Mouse (Mus musculus) adrenal gland, postnatal 14 days (tissue): Measurements from ENCODE around the gene Pbdc1. TPM values are rescaled to one million over a fixed set of nuclear protein-coding genes. Genes with fewer than 3 reads are reported as not detected.
"Not testable (repeated sequence)": the region's sequence is repeated elsewhere in the genome, so short reads cannot be mapped to it uniquely, and the experiment has no call there.

Experiments
- DNase-seq: peaks from one replicate; pipeline ENCODE4 v3.0.0; 2021; ENCODE audit warnings: mixed read lengths
- long read RNA-seq, 2 experiments: library from polyadenylated mRNA; stranded (forward); transcript quantifications; one replicate each; pipeline ENCODE4 v2.0.0; 2021
- total RNA-seq: library from RNA; stranded (reverse); gene quantifications from 2 replicates; pipeline ENCODE4 v1.2.3, GENCODE M21; 2021

Gene Pbdc1
- total RNA-seq, result 17.5 and 17.8 TPM in 2 replicates
- long read RNA-seq, experiment 1, transcript Pbdc1-201 (6 exons, 2,638 nt), result major isoform, 24 of 35 reads
- long read RNA-seq, experiment 1, partial matches to known transcripts, result 1 of 35 reads
- long read RNA-seq, experiment 1, other reads (novel, unspliced or antisense), result 8 of 35 reads
- long read RNA-seq, experiment 2, transcript Pbdc1-201 (6 exons, 2,638 nt), result major isoform, 15 of 27 reads
- long read RNA-seq, experiment 2, partial matches to known transcripts, result 1 of 27 reads
- long read RNA-seq, experiment 2, other reads (novel, unspliced or antisense), result 10 of 27 reads

GRCm38 (mm10) chrX:105079615-105080092 lies at the start of gene Pbdc1:
Gene Pbdc1, plus strand, starts transcription at chrX:105079756.
- DNase-seq, result peak; percentile 97

GRCm38 (mm10) chrX:105037666-105038065 lies 41.9 kb upstream of the Pbdc1 start:
- DNase-seq, result no peak

GRCm38 (mm10) chrX:105064294-105064693 lies 15.3 kb upstream of the Pbdc1 start:
- no peak for DNase-seq

- DNase-seq, result no peak
These were observed 14.8 kb upstream of the Pbdc1 start for GRCm38 (mm10) chrX:105064801-105065200.

DNA sequence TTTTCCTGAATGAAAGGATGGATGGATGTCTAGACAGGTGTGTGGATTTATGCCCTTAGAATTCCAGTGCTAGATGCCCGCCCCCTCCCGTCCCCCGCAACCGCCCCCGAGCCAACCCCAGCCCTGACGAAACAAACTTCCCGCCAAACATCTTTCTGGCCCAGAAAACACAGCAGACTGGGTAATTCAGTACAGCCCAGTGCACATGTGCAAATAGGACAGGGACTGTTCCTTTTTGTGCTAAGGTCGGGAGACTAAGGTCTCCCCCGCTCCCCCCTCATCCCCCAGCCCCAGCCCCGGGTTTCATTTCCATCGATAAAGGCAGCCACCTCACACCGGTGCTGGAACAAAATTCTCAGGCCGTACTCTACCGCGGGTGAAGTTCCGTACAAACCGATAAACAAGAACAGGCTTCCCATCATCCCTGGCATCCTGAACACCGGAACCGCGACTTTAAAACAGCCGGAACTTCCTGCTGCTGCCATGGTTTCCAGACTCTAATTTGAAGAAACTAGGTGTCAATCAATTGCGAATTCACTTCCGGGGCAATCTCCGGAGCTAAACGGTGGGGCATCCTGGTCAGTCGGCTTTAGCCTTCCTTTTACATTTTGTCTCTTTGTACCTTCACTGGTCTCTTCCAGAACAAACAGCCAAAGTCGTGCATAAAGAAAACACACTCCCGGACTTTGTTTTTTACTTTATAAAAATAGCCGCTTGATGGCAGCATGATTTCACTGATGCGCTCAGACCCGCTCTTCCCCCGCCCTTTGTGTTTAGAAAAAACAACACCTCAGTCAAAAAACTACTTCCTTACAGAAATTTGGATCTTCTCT lies 9.7 kb upstream of the Pbdc1 start:
- peak; percentile 89 for DNase-seq

DNA sequence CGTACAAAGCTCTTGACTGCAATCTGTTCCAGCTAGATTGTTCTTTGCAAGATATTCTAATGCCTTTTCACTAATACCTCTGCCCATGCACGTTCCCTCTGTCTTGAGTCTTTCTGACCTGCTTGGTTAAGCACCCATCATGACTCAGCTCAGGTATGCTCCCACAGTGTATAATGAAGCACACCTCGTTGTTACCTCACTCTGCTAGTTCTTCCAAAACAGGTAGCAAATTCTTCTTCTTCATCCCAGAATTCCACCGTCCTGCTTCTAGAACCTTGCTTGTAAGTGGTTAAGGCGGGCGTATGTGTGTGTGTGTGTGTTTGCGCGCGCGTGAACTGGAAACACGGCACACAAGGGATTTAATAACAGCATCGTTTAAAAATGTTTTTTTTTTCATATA lies 405 bp upstream of the Pbdc1 start:
- DNase-seq, result no peak

DNA sequence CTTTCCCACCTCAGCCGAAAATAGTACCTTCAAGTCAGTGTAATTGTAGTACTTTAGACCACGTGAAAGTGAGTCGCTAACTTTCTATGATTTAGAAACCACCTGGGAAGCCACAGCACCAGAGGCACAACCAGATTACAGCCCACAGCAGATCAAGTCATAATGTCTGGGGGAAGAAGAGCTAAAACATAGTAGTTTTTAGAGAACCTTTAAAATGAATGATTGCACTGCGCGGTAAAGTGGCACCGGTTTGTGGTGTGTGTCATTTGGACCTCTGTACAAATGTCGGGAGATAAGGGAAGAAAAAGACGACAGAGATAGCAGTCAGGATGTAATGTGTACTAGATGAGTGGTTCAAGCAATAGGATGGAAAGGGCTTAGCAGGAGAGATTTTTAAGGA lies 540 bp downstream of the Pbdc1 start:
- no peak for DNase-seq

GRCm38 (mm10) chrX:105083013-105083412 lies 3.5 kb downstream of the Pbdc1 start:
- DNase-seq, result not testable (repeated sequence)

- peak; percentile 17 for DNase-seq
These were observed 24.6 kb downstream of the Pbdc1 start for GRCm38 (mm10) chrX:105104175-105104574.

DNA sequence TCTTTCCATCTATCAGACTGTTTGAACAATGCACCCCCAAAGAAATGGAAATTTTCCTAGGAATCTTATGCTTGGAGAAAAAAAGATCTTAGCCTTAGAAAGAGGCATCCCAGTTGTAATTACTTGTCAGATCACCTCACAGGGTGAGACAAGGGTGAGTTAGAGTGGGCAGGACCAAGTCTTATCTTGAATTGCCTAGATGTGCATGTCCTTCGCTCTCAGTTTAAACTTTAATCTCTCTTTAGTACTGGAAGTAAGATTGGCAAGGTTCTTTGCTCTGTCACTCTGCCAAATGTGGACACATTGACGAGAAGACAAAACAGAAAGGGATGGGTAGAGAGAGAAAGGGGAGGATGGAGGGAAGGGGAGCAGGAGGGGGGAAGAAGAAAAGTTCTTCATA lies 35.4 kb downstream of the Pbdc1 start:
- no peak for DNase-seq

GRCm38 (mm10) chrX:105120275-105121226 lies 41.0 kb downstream of the Pbdc1 start, which contains the start of gene Magee1:
Gene Magee1, plus strand, starts transcription at chrX:105120378.
- DNase-seq, result peak; percentile 84

DNA sequence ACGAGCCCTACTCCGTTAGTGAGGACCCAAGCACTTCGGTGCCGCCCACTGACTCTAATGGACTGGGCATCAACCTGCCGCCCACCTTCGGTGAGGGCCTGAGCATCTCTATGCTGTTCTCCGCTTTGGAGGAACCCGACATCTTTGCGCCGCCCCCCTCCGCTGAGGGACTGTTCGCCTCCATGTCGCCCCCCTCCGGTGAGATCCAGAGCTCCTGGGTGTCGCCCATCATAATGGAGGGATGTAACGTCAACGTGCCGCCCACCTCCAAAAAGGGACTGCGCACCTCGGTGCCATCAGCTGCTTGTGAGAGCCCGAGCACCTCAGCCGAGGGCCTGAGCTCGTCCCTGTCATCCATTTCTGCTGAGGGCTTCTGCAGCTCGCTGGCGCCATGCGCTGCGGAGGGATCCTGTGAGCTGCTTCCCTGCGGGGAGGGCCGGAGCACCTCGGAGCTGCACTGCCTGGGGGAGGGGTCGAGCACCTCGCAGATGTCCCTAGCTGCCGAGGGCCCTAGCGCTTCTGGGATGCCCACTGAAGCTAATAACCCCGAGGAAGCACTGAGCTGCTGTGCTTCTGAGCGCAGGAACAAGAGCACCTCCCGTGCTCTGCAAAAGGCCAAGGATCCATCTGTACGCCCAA lies 41.8 kb downstream of the Pbdc1 start:
- DNase-seq, result peak; percentile 83

GRCm38 (mm10) chrX:105124903-105125302 lies 45.3 kb downstream of the Pbdc1 start:
- peak; percentile 22 for DNase-seq

- no peak for DNase-seq
These were observed 72.4 kb downstream of the Pbdc1 start for GRCm38 (mm10) chrX:105151872-105152461.

DNA sequence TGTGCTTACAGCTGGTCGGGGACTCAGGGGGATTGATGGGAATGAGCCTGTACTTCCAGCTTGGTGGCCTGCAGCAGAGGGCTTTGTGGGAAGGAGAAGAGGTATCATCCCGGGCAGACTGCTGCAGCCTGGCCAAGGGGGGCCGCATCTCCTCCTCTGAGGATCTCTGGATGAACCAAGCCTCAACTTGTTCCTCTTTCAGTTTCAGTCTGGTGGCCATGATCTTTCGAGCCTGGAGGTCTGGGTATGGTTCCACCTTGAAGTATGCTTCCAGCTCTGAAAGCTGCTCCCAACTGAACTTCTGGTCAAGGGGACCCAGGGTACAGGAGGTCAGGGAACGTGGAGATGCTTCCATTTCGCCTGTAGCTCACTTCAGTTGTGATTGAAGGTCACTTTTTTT lies 85.5 kb downstream of the Pbdc1 start:
- DNase-seq, result not testable (repeated sequence)

Other genes starting within 250 kb of the Pbdc1 start
- 0.22 and 0.45 TPM in 2 replicates for gene Magee2, start 222.5 kb upstream of the Pbdc1 start, total RNA-seq
- gene Magee1, start 40.6 kb downstream of the Pbdc1 start, total RNA-seq, result 11.2 and 12.5 TPM in 2 replicates